Mouse (Mus musculus): ENCODE data around the gene Dock10.
A peak's percentile ranks its signal among the peaks of the same experiment; 100 is the strongest.

The Dock10 gene

GRCm38 (mm10) chr1:80655195-80655594 lies 103.1 kb downstream of the Dock10 start:
- DNase-seq = no peak

GRCm38 (mm10) chr1:80654177-80654576 lies 104.2 kb downstream of the Dock10 start:
- no peak for DNase-seq

GRCm38 (mm10) chr1:80652803-80653202 lies 105.5 kb downstream of the Dock10 start:
- no peak for DNase-seq

- no peak for DNase-seq
Measured at GRCm38 (mm10) chr1:80652083-80652482, 106.2 kb downstream of the Dock10 start.

- DNase-seq = no peak
Measured at GRCm38 (mm10) chr1:80646602-80647001, 111.7 kb downstream of the Dock10 start.

GRCm38 (mm10) chr1:80643866-80644451 lies 114.4 kb downstream of the Dock10 start:
- no peak for DNase-seq

- no peak for DNase-seq
Measured at GRCm38 (mm10) chr1:80641832-80642231, 116.5 kb downstream of the Dock10 start.

GRCm38 (mm10) chr1:80641288-80641687 lies 117.0 kb downstream of the Dock10 start:
- DNase-seq = no peak

- no peak for DNase-seq
Measured at GRCm38 (mm10) chr1:80639553-80639952, 118.8 kb downstream of the Dock10 start.

- DNase-seq = peak; percentile 6 to 16
Measured at GRCm38 (mm10) chr1:80637214-80637705, 121.1 kb downstream of the Dock10 start.

- no peak for DNase-seq
Measured at GRCm38 (mm10) chr1:80635825-80636224, 122.5 kb downstream of the Dock10 start.

GRCm38 (mm10) chr1:80633536-80633935 lies 124.8 kb downstream of the Dock10 start:
- no peak for DNase-seq

GRCm38 (mm10) chr1:80630179-80631149 lies 127.9 kb downstream of the Dock10 start:
- no peak for DNase-seq

GRCm38 (mm10) chr1:80628054-80628453 lies 130.3 kb downstream of the Dock10 start:
- no peak for DNase-seq

GRCm38 (mm10) chr1:80626800-80627199 lies 131.5 kb downstream of the Dock10 start:
- no peak for DNase-seq

GRCm38 (mm10) chr1:80625371-80625770 lies 133.0 kb downstream of the Dock10 start:
- DNase-seq = no peak

GRCm38 (mm10) chr1:80624552-80624951 lies 133.8 kb downstream of the Dock10 start:
- no peak for DNase-seq

GRCm38 (mm10) chr1:80622646-80623045 lies 135.7 kb downstream of the Dock10 start:
- no peak for DNase-seq

- no peak for DNase-seq
Measured at GRCm38 (mm10) chr1:80619100-80619499, 139.2 kb downstream of the Dock10 start.

GRCm38 (mm10) chr1:80616671-80617070 lies 141.7 kb downstream of the Dock10 start:
- DNase-seq = no peak

GRCm38 (mm10) chr1:80614750-80615149 lies 143.6 kb downstream of the Dock10 start:
- no peak for DNase-seq

- no peak for DNase-seq
Measured at GRCm38 (mm10) chr1:80613395-80614011, 144.8 kb downstream of the Dock10 start.

GRCm38 (mm10) chr1:80607546-80607945 lies 150.8 kb downstream of the Dock10 start:
- no peak for DNase-seq
